Mouse (Mus musculus): ENCODE results near the gene Stx1b.
"Not testable (repeated sequence)": the region's sequence is repeated elsewhere in the genome, so short reads cannot be mapped to it uniquely, and the experiment has no call there.

Gene Stx1b

DNA sequence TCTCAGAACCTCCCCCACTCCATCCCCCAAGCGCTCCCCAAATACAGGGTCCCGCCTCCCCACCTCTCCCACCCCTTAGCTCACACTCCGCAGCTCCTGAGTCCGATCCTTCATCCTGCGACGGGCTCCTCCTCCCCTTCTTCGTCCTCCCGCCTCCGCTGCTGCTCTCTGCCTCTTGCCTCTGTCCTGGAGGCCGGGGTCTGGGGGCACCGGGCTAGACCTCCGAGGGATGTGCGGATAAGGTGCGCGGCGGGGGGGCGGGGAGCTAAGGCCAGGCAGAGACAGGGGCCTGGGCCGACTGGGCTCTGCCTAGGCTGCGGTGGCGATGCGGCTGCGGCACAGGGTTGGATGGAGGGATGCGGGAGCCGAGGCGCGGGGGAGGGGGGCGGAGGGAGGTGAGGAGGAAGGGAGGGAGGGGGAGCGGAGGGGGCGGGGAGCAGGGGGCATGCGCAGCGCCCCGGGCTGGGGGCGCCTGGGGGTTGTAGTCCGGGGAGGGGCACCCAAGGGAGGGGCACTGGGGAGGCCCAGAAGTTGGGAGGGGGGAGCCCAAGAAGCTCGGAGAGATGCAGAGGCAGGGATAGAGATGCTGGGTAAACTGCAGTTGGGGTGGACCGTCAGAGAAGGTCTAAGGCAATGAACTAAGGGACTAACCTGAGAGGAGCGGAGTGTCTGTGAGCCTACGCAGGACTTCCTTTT is at the start of gene Stx1b, which contains the start of gene Stx4a:
Gene Stx1b (minus strand): TSS at position 374 of the 696 bp plus-strand sequence.
Gene Stx4a (plus strand): TSS at position 119 of the 696 bp plus-strand sequence.
- no peak for DNase-seq

GRCm38 (mm10) chr7:127870136-127870821 is 45.9 kb upstream of the Stx1b start:
- DNase-seq = no peak

DNA sequence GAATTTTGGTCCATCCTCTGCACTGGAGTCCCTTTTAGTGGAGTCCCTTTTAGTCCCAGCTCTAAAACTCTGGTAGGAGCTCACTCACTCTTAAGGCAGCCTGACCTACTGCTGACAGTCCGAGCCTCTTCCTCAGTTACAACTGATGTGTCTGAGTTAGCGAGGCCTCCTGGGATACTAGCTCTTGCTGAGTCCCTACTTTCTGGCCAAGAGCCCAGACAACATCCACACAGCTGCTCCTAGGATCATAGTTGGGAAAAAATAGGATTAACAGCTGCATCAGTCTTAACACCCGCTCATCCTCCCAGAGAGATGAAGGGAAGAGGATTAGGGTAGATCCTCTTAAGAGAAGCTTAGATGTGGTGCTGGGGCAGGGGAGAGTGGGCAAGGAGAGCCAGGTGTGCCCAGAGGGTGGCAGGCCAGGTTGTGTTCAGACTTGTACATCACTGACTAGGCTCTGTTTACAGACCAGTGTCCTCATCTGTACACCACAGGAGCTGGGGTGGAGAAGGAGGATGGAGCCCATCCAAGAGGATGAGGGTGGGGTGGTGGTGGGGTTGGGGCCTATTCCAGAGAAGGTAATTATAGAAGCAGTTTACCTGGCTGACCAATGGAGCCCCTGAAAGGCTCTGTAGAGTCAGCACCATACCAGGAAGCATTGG is 44.9 kb upstream of the Stx1b start:
- no peak for DNase-seq

DNA sequence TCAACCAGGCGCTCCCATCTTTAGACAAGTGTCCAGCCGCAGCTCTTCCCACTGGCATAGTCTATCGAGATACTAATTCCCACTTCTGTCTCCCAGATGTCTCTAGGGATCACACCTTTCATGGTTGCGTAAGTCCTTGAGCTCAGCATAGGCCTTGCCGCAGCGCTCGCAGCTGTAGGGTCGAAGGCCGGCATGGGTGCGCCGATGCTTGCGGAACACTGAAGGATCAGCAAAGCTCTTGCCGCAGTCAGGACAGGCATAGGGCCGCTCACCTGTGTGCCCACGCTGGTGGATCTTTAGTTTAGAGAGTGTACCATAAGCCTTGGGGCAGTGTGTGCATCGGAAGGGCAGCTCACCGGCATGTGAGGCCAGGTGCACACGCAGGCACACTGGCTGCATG is 43.3 kb upstream of the Stx1b start:
- DNase-seq = no peak

DNA sequence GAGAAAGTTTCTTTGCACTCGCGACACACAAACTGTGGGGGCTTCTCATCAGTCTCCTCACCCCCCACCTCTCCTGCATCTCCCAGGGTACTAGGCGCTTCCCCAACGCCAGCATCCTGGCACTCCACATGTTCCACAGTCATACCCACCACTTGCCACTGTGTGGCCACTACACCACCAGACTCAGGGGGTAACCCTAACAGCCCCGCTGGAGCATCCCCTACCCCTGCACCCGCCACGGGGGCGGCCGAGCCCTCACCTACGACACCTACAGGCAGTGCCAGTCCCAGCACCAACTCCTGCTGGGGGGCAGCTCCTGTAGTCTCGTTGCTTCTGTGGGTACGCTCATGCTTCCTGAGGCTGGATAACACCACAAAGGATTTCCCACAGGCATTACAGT is 42.1 kb upstream of the Stx1b start:
- no peak for DNase-seq

DNA sequence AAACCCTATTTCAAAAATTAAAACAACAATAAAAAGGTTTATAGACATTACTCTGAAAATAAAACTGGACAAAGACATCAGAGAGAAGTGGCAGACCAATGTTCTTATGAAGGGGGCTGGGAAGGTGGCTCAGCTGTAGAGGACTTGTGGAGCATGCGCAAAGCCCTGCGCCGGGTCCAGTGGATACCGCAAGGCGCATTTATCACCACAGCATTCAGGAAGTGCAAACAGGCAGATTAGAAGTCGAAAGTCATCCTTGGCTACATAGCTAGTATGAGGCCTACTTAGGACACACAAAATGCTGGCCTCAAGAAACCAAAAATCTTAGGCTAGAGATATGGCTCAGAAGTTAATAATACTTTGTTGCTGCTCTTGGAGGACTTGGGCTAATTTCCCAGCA is 33.9 kb upstream of the Stx1b start:
- no peak for DNase-seq

DNA sequence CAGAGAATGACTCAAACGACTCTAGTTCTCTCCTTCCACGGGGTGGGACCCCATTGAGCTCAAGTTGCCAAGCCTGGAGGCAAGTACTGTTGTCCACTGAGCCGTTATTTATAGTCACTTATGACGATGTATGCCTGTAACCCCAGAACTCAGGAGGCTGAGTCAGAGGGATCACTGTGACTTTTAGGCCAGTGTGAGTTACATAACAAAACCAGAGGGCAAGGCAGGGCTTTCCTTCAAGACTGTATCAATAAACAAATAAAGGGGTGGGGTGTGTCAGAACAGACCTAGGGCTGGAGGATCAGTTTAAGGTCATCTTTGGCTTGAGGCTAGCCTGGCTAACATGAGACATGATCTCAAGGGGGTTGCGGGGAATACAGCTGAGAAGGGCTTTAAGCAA is 26.6 kb upstream of the Stx1b start:
- no peak for DNase-seq

- DNase-seq = no peak
Observed at GRCm38 (mm10) chr7:127849973-127850875, 25.9 kb upstream of the Stx1b start.

GRCm38 (mm10) chr7:127842001-127842718 is 17.8 kb upstream of the Stx1b start:
- peak; percentile 64 to 74 for DNase-seq

- DNase-seq = peak; percentile 89 to 92
Observed at GRCm38 (mm10) chr7:127841340-127842000, 17.1 kb upstream of the Stx1b start.

DNA sequence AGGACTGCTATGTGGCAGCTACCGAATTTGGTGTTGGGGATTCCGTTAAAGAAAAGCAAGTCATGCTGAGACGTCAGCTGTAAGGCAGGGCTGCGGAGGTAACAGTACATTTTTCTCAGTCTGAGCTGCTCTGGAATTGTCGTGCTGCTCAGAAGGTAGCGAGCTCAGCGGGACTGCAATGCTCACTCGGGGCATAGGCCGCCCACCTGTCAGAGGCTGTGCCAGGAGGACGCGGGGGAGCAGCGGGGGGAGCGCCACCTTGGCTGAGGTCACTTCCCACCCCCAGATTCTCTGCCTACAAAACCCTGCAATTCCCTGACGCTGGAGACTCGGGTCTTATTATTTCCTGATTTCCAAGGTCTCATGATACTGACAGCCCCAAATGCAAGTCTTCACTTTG is 16.5 kb upstream of the Stx1b start:
- peak; percentile 66 to 72 for DNase-seq

GRCm38 (mm10) chr7:127840031-127840430 is 15.7 kb upstream of the Stx1b start:
- not testable (repeated sequence) for DNase-seq

DNA sequence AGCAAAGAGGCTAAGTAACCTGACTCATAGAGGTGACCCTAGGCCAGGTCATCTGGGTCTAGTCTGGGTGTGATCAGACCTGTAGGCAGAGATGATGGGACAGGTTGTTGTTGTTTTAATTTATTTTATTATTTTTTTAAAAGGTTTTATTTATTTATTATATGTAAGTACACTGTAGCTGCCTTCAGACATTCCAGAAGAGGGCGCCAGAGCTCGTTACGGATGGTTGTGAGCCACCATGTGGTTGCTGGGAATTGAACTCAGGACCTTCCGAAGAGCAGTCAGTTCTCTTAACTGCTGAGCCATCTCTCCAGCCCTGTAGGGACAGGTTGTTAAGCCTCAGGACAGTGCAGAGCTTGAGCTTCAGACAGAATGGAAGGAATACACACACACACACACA is 13.5 kb upstream of the Stx1b start:
- not testable (repeated sequence) for DNase-seq

DNA sequence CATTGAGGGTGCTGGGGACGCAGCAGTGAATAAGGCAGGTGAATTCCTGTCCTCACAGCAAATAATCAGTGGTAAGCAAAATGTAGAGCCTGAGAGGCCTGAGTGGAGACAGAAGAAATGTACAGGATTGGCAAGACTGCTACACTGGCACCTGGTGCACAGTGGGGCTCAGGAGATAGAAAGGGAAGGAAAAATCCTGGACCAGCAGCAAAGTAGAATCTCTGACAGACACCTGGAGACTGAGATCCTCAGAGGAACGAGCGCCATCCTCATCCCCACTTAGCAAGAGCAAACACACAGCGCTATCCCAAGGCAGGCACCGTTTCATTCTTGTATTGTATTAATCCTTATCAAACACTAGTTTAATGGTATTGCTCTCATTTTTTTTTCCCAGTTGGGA is 13.1 kb upstream of the Stx1b start:
- DNase-seq = no peak

GRCm38 (mm10) chr7:127835550-127835949 is 11.2 kb upstream of the Stx1b start:
- no peak for DNase-seq

GRCm38 (mm10) chr7:127823236-127824171 is 845 bp downstream of the Stx1b start:
- no peak for DNase-seq

GRCm38 (mm10) chr7:127822494-127822893 is 1.9 kb downstream of the Stx1b start:
- DNase-seq = no peak

GRCm38 (mm10) chr7:127820836-127821509 is 3.4 kb downstream of the Stx1b start:
- no peak for DNase-seq

DNA sequence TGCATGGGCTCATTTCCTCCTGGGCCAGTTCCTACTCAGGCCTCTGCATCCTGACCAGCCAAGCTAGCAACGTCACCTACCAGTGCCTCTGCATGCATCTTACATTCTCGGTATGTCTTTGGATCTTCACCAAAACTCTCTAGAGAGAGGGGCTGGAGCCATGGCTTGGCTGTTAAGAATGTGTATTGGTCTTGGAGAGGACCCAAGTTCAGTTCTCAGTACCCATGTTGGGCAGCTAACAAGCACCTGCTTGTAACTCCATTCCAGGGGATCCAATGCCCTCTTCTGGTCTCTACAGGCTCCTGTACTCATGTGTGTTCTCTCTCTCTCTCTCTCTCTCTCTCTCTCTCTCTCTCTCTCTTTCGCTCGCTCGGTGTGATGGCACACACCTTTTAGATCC is 6.6 kb downstream of the Stx1b start:
- DNase-seq = no peak

GRCm38 (mm10) chr7:127817053-127817452 is 7.3 kb downstream of the Stx1b start:
- no peak for DNase-seq
